In the genomic region with DNA sequence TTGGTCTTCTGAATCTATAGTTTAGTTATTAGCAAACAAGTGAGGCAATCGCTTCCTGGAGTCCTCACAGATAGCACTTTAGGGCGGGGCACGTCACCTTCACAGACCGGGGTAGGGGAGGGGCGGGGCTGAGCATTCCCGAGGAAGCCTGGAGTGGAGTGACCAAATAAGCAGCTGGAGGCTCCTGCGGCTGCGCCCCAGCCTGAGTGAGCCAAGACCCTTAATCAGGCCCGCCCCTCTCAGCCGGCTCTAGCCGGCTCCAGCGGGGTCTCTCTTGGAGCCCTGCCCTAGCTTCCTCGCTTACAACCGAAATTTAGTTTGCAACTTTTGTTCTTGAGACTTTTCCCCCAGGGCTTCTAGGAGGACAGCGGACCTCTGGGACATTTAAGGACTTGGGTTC, we compare ENCODE assay signal across 8 mouse cellular contexts. TPM values are rescaled to one million over a fixed set of nuclear protein-coding genes. Genes with fewer than 3 reads are reported as not detected.
A peak's percentile ranks its signal among the peaks of the same experiment; 100 is the strongest.
DNase-seq lines count a peak whose midpoint lies in the region; ATAC-seq lines count a peak whose summit lies in the region.

Gene B3gnt5 (plus strand): TSS at position 135 of the 400 bp plus-strand sequence.

- H3K4me1 ChIP-seq in brown adipose tissue, adult 24 weeks (ENCODE audit: control insufficient read depth, insufficient read depth, insufficient read length, low read length) = no peaks in the 10 kb centered on the region; the same call in 1 of the 2 replicates
- peaks cover 8% of the 10 kb centered on the region; the same call in 1 of the 2 replicates for H3K4me1 ChIP-seq in intestine, embryonic 14.5 days (replicated peaks; ENCODE audit: control insufficient read depth, insufficient read depth, low read length)
- H3K4me1 ChIP-seq in liver, embryonic 16.5 days (ENCODE audit: control insufficient read depth, low read depth, low read length) = no peaks in the 10 kb centered on the region

- no peak within 1 kb of the TSS for H3K27ac ChIP-seq in brown adipose tissue, adult 24 weeks (replicated peaks; ENCODE audit: low read depth, low read length)
- peak within 1 kb of the TSS; percentile 96 for H3K27ac ChIP-seq in intestine, embryonic 14.5 days (ENCODE audit: low read depth)
- no peak within 1 kb of the TSS for H3K27ac ChIP-seq in liver, embryonic 16.5 days (ENCODE audit: low read length)

- no peaks in the 10 kb centered on the region for H3K9me3 ChIP-seq in intestine, embryonic 14.5 days (ENCODE audit: control insufficient read depth, low read length)
- H3K9me3 ChIP-seq in liver, embryonic 16.5 days (replicated peaks; ENCODE audit: control insufficient read depth, low read length) = no peaks in the 10 kb centered on the region

- peak within 1 kb of the TSS; percentile 92 for H3K9ac ChIP-seq in intestine, embryonic 14.5 days (ENCODE audit: low read length)
- H3K9ac ChIP-seq in liver, embryonic 16.5 days (ENCODE audit: low read depth, low read length) = peak within 1 kb of the TSS; percentile 15; the same call in 1 of the 2 replicates

- peak within 1 kb of the TSS; percentile 73 for H3K4me2 ChIP-seq in intestine, embryonic 14.5 days (ENCODE audit: low read length)
- peak within 1 kb of the TSS; percentile 61 for H3K4me2 ChIP-seq in liver, embryonic 16.5 days (ENCODE audit: low read depth, low read length)

- WGBS in intestine, embryonic 14.5 days = under 1% methylated on average over 15 of the region's 15 CpGs
- WGBS in liver, embryonic 16.5 days (ENCODE audit: insufficient replicate concordance) = under 1% methylated on average over 15 of the region's 15 CpGs

- DNase-seq in Muller cell, postnatal 12 days (ENCODE audit: inconsistent ontology term) = peak; percentile 62
- peak; percentile 87 for DNase-seq in intestine, embryonic 14.5 days (ENCODE audit: low spot score)
- peak; percentile 85 for DNase-seq in neural tube, embryonic 10.5 days (ENCODE audit: extremely low spot score, low spot score)
- peak; percentile 51 for DNase-seq in thymus, postnatal 14 days

- peak; percentile 93 for ATAC-seq in granulocyte monocyte progenitor cell, adult 5-6 weeks (replicated peaks; ENCODE audit: poor library complexity, severe bottlenecking)
- peak; percentile 96 for ATAC-seq in intestine, embryonic 14.5 days (replicated peaks; ENCODE audit: low FRiP score, low TSS enrichment, low read depth)
- 0 out of 2 replicates have a peak, but pooled peaks have one; percentile 9 for ATAC-seq in liver, embryonic 16.5 days (ENCODE audit: low read depth)
- ATAC-seq in erythroblast, adult 5-6 weeks (replicated peaks; ENCODE audit: low FRiP score, poor library complexity, severe bottlenecking) = no peak

- H3K4me3 ChIP-seq in brown adipose tissue, adult 24 weeks (ENCODE audit: insufficient read depth, low read depth, low read length) = peak within 1 kb of the TSS; percentile 56
- H3K4me3 ChIP-seq in intestine, embryonic 14.5 days (ENCODE audit: low read depth, low read length) = peak within 1 kb of the TSS; percentile 73
- H3K4me3 ChIP-seq in liver, embryonic 16.5 days (ENCODE audit: low read depth, low read length) = peak within 1 kb of the TSS; percentile 42

- H3K36me3 ChIP-seq in intestine, embryonic 14.5 days (ENCODE audit: control insufficient read depth, insufficient read depth, low read length) = peaks cover 2% of the 10 kb centered on the region
- H3K36me3 ChIP-seq in liver, embryonic 16.5 days (ENCODE audit: control insufficient read depth, insufficient read depth) = no peaks in the 10 kb centered on the region

- H3K27me3 ChIP-seq in intestine, embryonic 14.5 days (replicated peaks; ENCODE audit: control insufficient read depth, insufficient read depth, low read length) = no peaks in the 10 kb centered on the region
- H3K27me3 ChIP-seq in liver, embryonic 16.5 days (ENCODE audit: control insufficient read depth, insufficient read depth, low read depth, low read length) = peaks cover 24% of the 10 kb centered on the region

RNA-seq across cellular contexts. Expression of gene B3gnt5, which starts in this region (rescaled TPM):
- not detected in 2 replicates for polyA plus RNA-seq in brown adipose tissue, adult 24 weeks (2012; ENCODE audit: insufficient read depth, insufficient read length, missing spikeins)
- total RNA-seq in granulocyte monocyte progenitor cell, adult 5-6 weeks (2014; fragmentation: Nextera tagmentation) = 20.3 and 21.6 TPM in 2 replicates
- total RNA-seq in granulocyte monocyte progenitor cell, adult 5-6 weeks (2017) = 39.8 and 40.1 TPM in 2 replicates
- 18.5 and 25.0 TPM in 2 replicates for polyA plus RNA-seq in intestine, embryonic 14.5 days (2014; fragmentation: Nextera tagmentation; extraction: Ambion mirVana)
- 0.21 and 0.42 TPM in 2 replicates for polyA plus RNA-seq in liver, embryonic 16.5 days (2015; fragmentation: Nextera tagmentation; extraction: Ambion mirVana)
- 0.38 and 1.3 TPM in 2 replicates for total RNA-seq in erythroblast, adult 5-6 weeks (2015; ENCODE audit: low replicate concordance)
- total RNA-seq in erythroblast, adult 5-6 weeks (2017; ENCODE audit: low replicate concordance) = 1.1 and 3.1 TPM in 2 replicates

Comparison
In these comparisons a context has a peak if more than half of its experiments do, and no peak if none do; other contexts are left out.
1. RNA of gene B3gnt5 (total RNA-seq): 20.3 to 40.1 TPM in granulocyte monocyte progenitor cell, adult 5-6 weeks; 0.38 to 3.1 TPM in erythroblast, adult 5-6 weeks; every median in the first group is over 4 times any median in the second.
2. RNA of gene B3gnt5 (polyA plus RNA-seq): 18.5 to 25.0 TPM in intestine, embryonic 14.5 days; not detected in brown adipose tissue, adult 24 weeks and 0.21 to 0.42 TPM in liver, embryonic 16.5 days; every median in the first group is over 10 times any median in the second.
3. Peak in ATAC-seq, H3K4me3 ChIP-seq, H3K9ac ChIP-seq and H3K4me2 ChIP-seq in liver, embryonic 16.5 days; RNA of the gene not detected or under 1 TPM.
4. Peak in every context shown above with its lines, with median percentiles within 50 percentile points of each other: DNase-seq and H3K4me3 ChIP-seq.